32 mouse cellular contexts compared by ENCODE assay signal in the genomic region with DNA sequence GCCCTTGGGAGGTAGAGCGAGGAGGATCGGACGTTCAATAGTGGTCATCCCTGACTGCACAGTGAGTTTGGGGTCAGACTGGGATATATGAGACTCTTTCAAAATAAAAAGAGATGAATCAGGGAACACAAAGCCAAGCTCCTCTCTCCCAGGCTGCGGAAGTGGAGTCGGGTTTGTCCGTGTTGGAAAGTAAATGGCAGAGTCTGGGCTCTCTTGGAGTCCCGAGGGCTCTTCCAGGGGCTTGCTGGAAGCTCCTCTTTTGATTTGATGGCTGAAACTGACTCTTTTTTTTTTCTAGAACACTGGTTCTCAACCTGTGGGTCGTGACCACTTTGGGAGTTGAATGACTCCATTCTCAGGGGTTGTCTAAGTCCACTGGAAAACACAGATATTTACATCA. TPM values are rescaled to one million over a fixed set of nuclear protein-coding genes. Genes with fewer than 3 reads are reported as not detected.
DNase-seq lines count a peak whose midpoint lies in the region; ATAC-seq and TF ChIP-seq lines count a peak whose summit lies in the region.
"Had no signal": no experiment of that assay in that cellular context is flagged by ENCODE, and none has a peak within 500 bp of the region (broad histone marks: within the 10 kb centered on the region; RNA-seq: fewer than 3 reads in every experiment).

No protein-coding gene starts in this region.

- peaks cover 21% of the 10 kb centered on the region for H3K4me1 ChIP-seq in embryonic facial prominence, embryonic 12.5 days
- peaks cover 36% of the 10 kb centered on the region for H3K4me1 ChIP-seq in embryonic facial prominence, embryonic 10.5 days
- H3K4me1 ChIP-seq in kidney, embryonic 16.5 days (ENCODE audit: insufficient read depth, low read length) = peaks cover 16% of the 10 kb centered on the region
- peaks cover 22% of the 10 kb centered on the region for H3K4me1 ChIP-seq in midbrain, embryonic 14.5 days (ENCODE audit: control insufficient read depth, insufficient read depth, low read length)
- no peaks in the 10 kb centered on the region for H3K4me1 ChIP-seq in midbrain, postnatal 0 days (ENCODE audit: insufficient read depth, low read length)

- H3K79me2 ChIP-seq in myocyte (ENCODE audit: control insufficient read depth, insufficient read depth) = no peaks in the 10 kb centered on the region

- ATAC-seq in embryonic facial prominence, embryonic 12.5 days (ENCODE audit: insufficient number of reproducible peaks, insufficient read depth, low FRiP score, low TSS enrichment) = no peak
- ATAC-seq in kidney, embryonic 16.5 days (ENCODE audit: low FRiP score, low TSS enrichment) = no peak
- ATAC-seq in midbrain, embryonic 14.5 days (ENCODE audit: low FRiP score, low TSS enrichment) = no peak
- ATAC-seq in midbrain, postnatal 0 days (ENCODE audit: low FRiP score) = no peak
- ATAC-seq: midbrain, embryonic 16.5 days; Patski had no signal

- no peak overlapping the region for H3K4me3 ChIP-seq in embryonic facial prominence, embryonic 12.5 days
- H3K4me3 ChIP-seq in embryonic facial prominence, embryonic 10.5 days = no peak overlapping the region
- no peak overlapping the region for H3K4me3 ChIP-seq in kidney, embryonic 16.5 days (ENCODE audit: low read length)
- H3K4me3 ChIP-seq in midbrain, embryonic 14.5 days (replicated peaks; ENCODE audit: low read depth, low read length) = no peak overlapping the region
- no peak overlapping the region for H3K4me3 ChIP-seq in midbrain, postnatal 0 days (ENCODE audit: low read depth, low read length)
- peak overlapping the region; percentile 22 for H3K4me3 ChIP-seq in myocyte
- H3K4me3 ChIP-seq: gastrocnemius, adult 2 months; heart, embryonic 15.5 days; intestine, embryonic 15.5 days; limb, embryonic 13.5 days; liver, embryonic 13.5 days had no signal

- no peaks in the 10 kb centered on the region for H3K27me3 ChIP-seq in embryonic facial prominence, embryonic 12.5 days
- no peaks in the 10 kb centered on the region; the same call in 1 of the 2 replicates for H3K27me3 ChIP-seq in embryonic facial prominence, embryonic 10.5 days (replicated peaks; ENCODE audit: low read depth, poor library complexity, severe bottlenecking)
- no peaks in the 10 kb centered on the region for H3K27me3 ChIP-seq in kidney, embryonic 16.5 days (ENCODE audit: insufficient read depth, low read length)
- H3K27me3 ChIP-seq in midbrain, embryonic 14.5 days (ENCODE audit: control insufficient read depth, insufficient read depth, low read length) = no peaks in the 10 kb centered on the region
- H3K27me3 ChIP-seq in midbrain, postnatal 0 days (ENCODE audit: insufficient read depth, low read length) = no peaks in the 10 kb centered on the region
- no peaks in the 10 kb centered on the region for H3K27me3 ChIP-seq in myocyte (ENCODE audit: control insufficient read depth, insufficient read depth, insufficient read length)
- H3K27me3 ChIP-seq: intestine, embryonic 15.5 days; limb, embryonic 13.5 days; liver, embryonic 13.5 days; Patski had no signal

- DNase-seq in embryonic facial prominence, embryonic 10.5 days (ENCODE audit: low spot score) = no peak
- DNase-seq in kidney, adult 18-20 months = no peak
- no peak for DNase-seq in midbrain, embryonic 14.5 days
- no peak for DNase-seq in midbrain, postnatal 0 days (ENCODE audit: low spot score)
- no peak for DNase-seq in gastrocnemius, postnatal 10 days
- DNase-seq: cerebellum, adult 11 months; cerebellum, adult 9-11 months; gastrocnemius, adult 2 months; heart, postnatal 36 days; kidney, postnatal 14 days; liver, embryonic 13.5 days; lung, adult 2 months; lung, postnatal 14 days; right cerebral cortex, postnatal 14 days had no signal

- H3ac ChIP-seq in myocyte (ENCODE audit: control insufficient read depth, insufficient read length) = no peak overlapping the region

- H3K27ac ChIP-seq in embryonic facial prominence, embryonic 12.5 days = peak overlapping the region; percentile 69; the same call in 1 of the 2 replicates
- no peak overlapping the region for H3K27ac ChIP-seq in embryonic facial prominence, embryonic 10.5 days (replicated peaks)
- peak overlapping the region; percentile 39 for H3K27ac ChIP-seq in kidney, embryonic 16.5 days (ENCODE audit: low read length)
- H3K27ac ChIP-seq in midbrain, embryonic 14.5 days (replicated peaks; ENCODE audit: low read depth, low read length) = 0 out of 2 replicates have a peak overlapping the region, but pooled peaks have one; percentile 8
- no peak overlapping the region for H3K27ac ChIP-seq in midbrain, postnatal 0 days (ENCODE audit: low read depth, low read length)
- H3K27ac ChIP-seq: gastrocnemius, adult 2 months; heart, embryonic 15.5 days; hindbrain, embryonic 14.5 days; intestine, embryonic 15.5 days; limb, embryonic 13.5 days; liver, embryonic 13.5 days had no signal

- TF ChIP-seq POLR2A in myocyte (IDR thresholded peaks at IDR 0.05; ENCODE audit: insufficient read length, low read depth) = no peak

- H3K9ac ChIP-seq in embryonic facial prominence, embryonic 12.5 days = no peak overlapping the region
- no peak overlapping the region for H3K9ac ChIP-seq in kidney, embryonic 16.5 days (replicated peaks; ENCODE audit: low read length)
- H3K9ac ChIP-seq in midbrain, embryonic 14.5 days (replicated peaks; ENCODE audit: low read length) = no peak overlapping the region
- H3K9ac ChIP-seq in midbrain, postnatal 0 days (replicated peaks; ENCODE audit: low read length, poor library complexity, severe bottlenecking) = no peak overlapping the region
- H3K9ac ChIP-seq: heart, embryonic 15.5 days; hindbrain, embryonic 14.5 days; intestine, embryonic 15.5 days; limb, embryonic 13.5 days; liver, embryonic 13.5 days had no signal

- TF ChIP-seq CTCF in midbrain, postnatal 0 days (IDR thresholded peaks at IDR 0.05) = no peak

- H3K4me2 ChIP-seq in embryonic facial prominence, embryonic 12.5 days (replicated peaks) = no peak overlapping the region
- no peak overlapping the region for H3K4me2 ChIP-seq in kidney, embryonic 16.5 days (replicated peaks; ENCODE audit: low read depth, low read length)
- no peak overlapping the region for H3K4me2 ChIP-seq in midbrain, embryonic 14.5 days (ENCODE audit: low read length)
- H3K4me2 ChIP-seq in midbrain, postnatal 0 days (ENCODE audit: low read depth, low read length, poor library complexity, severe bottlenecking) = no peak overlapping the region
- H3K4me2 ChIP-seq in myocyte (ENCODE audit: low read depth) = peak overlapping the region; percentile 95
- H3K4me2 ChIP-seq: hindbrain, embryonic 14.5 days; liver, embryonic 13.5 days had no signal

- H3K36me3 ChIP-seq in embryonic facial prominence, embryonic 12.5 days = peaks cover 12% of the 10 kb centered on the region; the same call in 1 of the 2 replicates
- peaks cover 35% of the 10 kb centered on the region for H3K36me3 ChIP-seq in embryonic facial prominence, embryonic 10.5 days (replicated peaks)
- no peaks in the 10 kb centered on the region for H3K36me3 ChIP-seq in kidney, embryonic 16.5 days (ENCODE audit: insufficient read depth, low read length)
- peaks cover 21% of the 10 kb centered on the region for H3K36me3 ChIP-seq in midbrain, embryonic 14.5 days (ENCODE audit: control insufficient read depth, insufficient read depth, low read length)
- H3K36me3 ChIP-seq in midbrain, postnatal 0 days (ENCODE audit: insufficient read depth, low read length) = peaks cover 13% of the 10 kb centered on the region
- no peaks in the 10 kb centered on the region for H3K36me3 ChIP-seq in myocyte (ENCODE audit: control insufficient read depth, insufficient read depth)
- H3K36me3 ChIP-seq: heart, embryonic 15.5 days; liver, embryonic 13.5 days had no signal

- WGBS in embryonic facial prominence, embryonic 12.5 days = 68% methylated on average over 8 of the region's 8 CpGs
- 84% methylated on average over 8 of the region's 8 CpGs for WGBS in embryonic facial prominence, embryonic 10.5 days
- 47% methylated on average over 8 of the region's 8 CpGs for WGBS in kidney, embryonic 16.5 days
- WGBS in midbrain, embryonic 14.5 days = 70% methylated on average over 8 of the region's 8 CpGs
- WGBS in midbrain, postnatal 0 days = 71% methylated on average over 8 of the region's 8 CpGs

- no peaks in the 10 kb centered on the region for H3K9me3 ChIP-seq in embryonic facial prominence, embryonic 12.5 days
- no peaks in the 10 kb centered on the region for H3K9me3 ChIP-seq in embryonic facial prominence, embryonic 10.5 days
- 0 out of 2 replicates have a peak, but pooled peaks cover 2% of the 10 kb centered on the region for H3K9me3 ChIP-seq in kidney, embryonic 16.5 days (ENCODE audit: low read length)
- no peaks in the 10 kb centered on the region; the same call in 1 of the 2 replicates for H3K9me3 ChIP-seq in midbrain, embryonic 14.5 days (ENCODE audit: control insufficient read depth, low read length)
- no peaks in the 10 kb centered on the region for H3K9me3 ChIP-seq in midbrain, postnatal 0 days (ENCODE audit: low read length)
- H3K9me3 ChIP-seq: heart, embryonic 15.5 days; intestine, embryonic 15.5 days; limb, embryonic 13.5 days; liver, embryonic 13.5 days had no signal

RNA-seq across cellular contexts. Expression of gene Lactbl1, which starts 27.8 kb away (rescaled TPM):
- polyA plus RNA-seq in embryonic facial prominence, embryonic 12.5 days (2016; fragmentation: Nextera tagmentation; extraction: Ambion mirVana) = not detected in 2 replicates
- not detected in 2 replicates for polyA plus RNA-seq in embryonic facial prominence, embryonic 10.5 days (2016; fragmentation: Nextera tagmentation; extraction: Ambion mirVana)
- not detected in 2 replicates for polyA plus RNA-seq in kidney, embryonic 16.5 days (2015; fragmentation: Nextera tagmentation; extraction: Ambion mirVana)
- not detected in 2 replicates for polyA plus RNA-seq in midbrain, embryonic 14.5 days (2014; fragmentation: Nextera tagmentation; extraction: Ambion mirVana)
- total RNA-seq in midbrain, postnatal 0 days (2014; rRNA removed) = 0.93 TPM in 1 of 2 replicates, not detected in the other
- 0.09 TPM in 1 of 2 replicates, not detected in the other for polyA plus RNA-seq in midbrain, postnatal 0 days (2015; fragmentation: Nextera tagmentation; extraction: Ambion mirVana)
- not detected for polyA plus RNA-seq in myocyte (2012; fragmentation: generic; extraction: Trizol)
- not detected for total RNA-seq in gastrocnemius, postnatal 10 days (2021)
- total RNA-seq: adrenal gland, adult 18-20 months; adrenal gland, postnatal 4 days; common myeloid progenitor, adult 5-6 weeks; ES-E14; gastrocnemius, adult 2 months; heart, postnatal 36 days had no signal
- polyA plus RNA-seq: heart, embryonic 15.5 days; intestine, embryonic 15.5 days; liver, embryonic 13.5 days; Patski; urinary bladder, adult 2 months had no signal

RNA-seq across cellular contexts. Expression of gene Tex46, which starts 40.0 kb away (rescaled TPM):
- not detected in 2 replicates for polyA plus RNA-seq in embryonic facial prominence, embryonic 12.5 days (2016; fragmentation: Nextera tagmentation; extraction: Ambion mirVana)
- polyA plus RNA-seq in embryonic facial prominence, embryonic 10.5 days (2016; fragmentation: Nextera tagmentation; extraction: Ambion mirVana) = not detected in 2 replicates
- not detected in 2 replicates for polyA plus RNA-seq in kidney, embryonic 16.5 days (2015; fragmentation: Nextera tagmentation; extraction: Ambion mirVana)
- polyA plus RNA-seq in midbrain, embryonic 14.5 days (2014; fragmentation: Nextera tagmentation; extraction: Ambion mirVana) = not detected in 2 replicates
- not detected in 2 replicates for total RNA-seq in midbrain, postnatal 0 days (2014; rRNA removed)
- polyA plus RNA-seq in midbrain, postnatal 0 days (2015; fragmentation: Nextera tagmentation; extraction: Ambion mirVana) = not detected in 2 replicates
- not detected for polyA plus RNA-seq in myocyte (2012; fragmentation: generic; extraction: Trizol)
- total RNA-seq in gastrocnemius, postnatal 10 days (2021) = not detected
- total RNA-seq: adrenal gland, adult 18-20 months; adrenal gland, postnatal 4 days; common myeloid progenitor, adult 5-6 weeks; ES-E14; gastrocnemius, adult 2 months; heart, postnatal 36 days; left cerebral cortex, postnatal 14 days; megakaryocyte progenitor cell, adult 5-6 weeks had no signal
- polyA plus RNA-seq: frontal cortex, adult 2 months; heart, embryonic 15.5 days; hindbrain, embryonic 14.5 days; intestine, embryonic 15.5 days; limb, embryonic 13.5 days; liver, embryonic 13.5 days; lung, adult 2 months; midbrain, embryonic 16.5 days; Patski; spleen, adult 2 months; urinary bladder, adult 2 months had no signal

RNA-seq across cellular contexts. Expression of gene Kdm1a, which starts 47.7 kb away (rescaled TPM):
- 76.9 and 79.9 TPM in 2 replicates for polyA plus RNA-seq in embryonic facial prominence, embryonic 12.5 days (2016; fragmentation: Nextera tagmentation; extraction: Ambion mirVana)
- 54.2 and 56.1 TPM in 2 replicates for polyA plus RNA-seq in embryonic facial prominence, embryonic 10.5 days (2016; fragmentation: Nextera tagmentation; extraction: Ambion mirVana)
- polyA plus RNA-seq in kidney, embryonic 16.5 days (2015; fragmentation: Nextera tagmentation; extraction: Ambion mirVana) = 25.7 and 30.5 TPM in 2 replicates
- 105 and 116 TPM in 2 replicates for polyA plus RNA-seq in midbrain, embryonic 14.5 days (2014; fragmentation: Nextera tagmentation; extraction: Ambion mirVana)
- total RNA-seq in midbrain, postnatal 0 days (2014; rRNA removed) = 147 and 183 TPM in 2 replicates
- polyA plus RNA-seq in midbrain, postnatal 0 days (2015; fragmentation: Nextera tagmentation; extraction: Ambion mirVana) = 40.7 and 47.7 TPM in 2 replicates
- 52.8 TPM for polyA plus RNA-seq in myocyte (2012; fragmentation: generic; extraction: Trizol)
- total RNA-seq in gastrocnemius, postnatal 10 days (2021) = 10 to 100 TPM; 28.9 to 36.7 TPM

Comparison
In these comparisons a context has a peak if more than half of its experiments do, and no peak if none do; other contexts are left out.
1. H3K27ac ChIP-seq: peak in embryonic facial prominence, embryonic 12.5 days (single experiment), kidney, embryonic 16.5 days (single experiment) and midbrain, embryonic 14.5 days (single experiment); none in embryonic facial prominence, embryonic 10.5 days (single experiment) and midbrain, postnatal 0 days (single experiment).